Mouse (Mus musculus): ENCODE measurements at regions not wholly inside any gene's neighbourhood (a gene's known extent, or its start where the extent isn't known, plus 50 kb on each side); places are given as distances from the start of the nearest gene placed in this dataset.

DNA sequence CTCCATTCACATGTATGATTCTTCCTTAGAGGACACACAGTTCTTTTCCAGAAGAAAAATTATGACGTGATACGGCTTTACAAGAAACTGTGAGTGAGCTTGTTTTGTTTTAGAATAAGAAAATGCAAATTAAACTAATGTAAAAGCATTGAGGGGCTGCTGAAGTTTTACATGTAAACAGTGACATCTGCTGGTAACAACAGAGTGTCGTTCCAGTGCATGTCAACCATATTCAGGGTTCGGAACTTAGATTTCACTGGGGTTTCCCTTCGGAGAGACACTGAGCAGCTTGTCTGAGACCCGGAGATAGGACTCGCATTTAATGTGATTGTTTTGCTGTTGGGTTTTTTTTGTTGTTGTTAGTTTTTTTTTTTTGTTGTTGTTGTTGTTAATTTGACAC, 148.4 kb upstream of the Ube3a start:
- Histone ChIP-seq H3K4me2 (ENCODE audit: low read length) (no peak overlapping the region), H3K4me1 (replicated peaks; ENCODE audit: insufficient read depth, low read length) (no peaks in the 10 kb centered on the region), H3K27ac (no peak overlapping the region), H3K9me3 (replicated peaks; ENCODE audit: low read length) (no peaks in the 10 kb centered on the region), H3K4me3 (replicated peaks; ENCODE audit: low read depth, low read length) (no peak overlapping the region), H3K36me3 (ENCODE audit: insufficient read depth, low read length) (no peaks in the 10 kb centered on the region), H3K9ac (ENCODE audit: low read depth, low read length) (no peak overlapping the region), H3K27me3 (ENCODE audit: insufficient read depth, low read length) (no peaks in the 10 kb centered on the region)
- 58% methylated on average over 7 of the region's 7 CpGs for WGBS
- DNase-seq (ENCODE audit: low spot score) (peak; percentile 53), ATAC-seq (replicated peaks; ENCODE audit: low FRiP score, low read depth) (no peak)
- TF ChIP-seq CTCF (IDR thresholded peaks at IDR 0.05; ENCODE audit: low read depth), result peak; percentile 69
